Mouse (Mus musculus) layer of hippocampus, postnatal 10 days (tissue): ENCODE data around the gene Siva1. TPM values are rescaled to one million over a fixed set of nuclear protein-coding genes. Genes with fewer than 3 reads are reported as not detected.

Experiments used
- DNase-seq, 2 experiments: peaks; one replicate each; pipeline ENCODE4 v3.0.0; 2021; ENCODE audit warnings: low spot score in 2 of 2
- total RNA-seq, 2 experiments: library from RNA; stranded (reverse); gene quantifications; 2 replicates each; pipeline ENCODE4 v1.2.3; 2021

The Siva1 gene
- total RNA-seq, 2 experiments from 2014 or later, result 17.0 to 19.5 TPM

DNA sequence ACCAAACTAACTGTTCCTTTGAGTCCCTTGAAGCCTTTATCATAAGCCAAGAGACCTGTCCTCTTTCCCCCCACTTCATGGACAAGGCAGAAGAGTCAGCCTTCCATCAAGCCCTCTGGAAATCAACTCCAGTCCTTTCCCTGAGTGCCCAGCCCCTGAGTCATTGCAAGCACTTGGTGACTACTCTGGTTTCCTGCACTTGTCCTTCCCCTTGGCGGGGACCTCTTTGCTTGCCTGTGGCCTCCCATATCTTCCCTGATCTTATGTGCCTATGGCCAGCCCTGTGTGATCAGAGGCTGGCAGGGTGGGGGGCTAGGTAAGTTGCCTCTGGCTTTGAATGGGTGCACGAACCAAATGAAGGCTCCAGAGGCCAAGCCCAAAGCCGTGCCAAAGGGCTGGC lies 22.6 kb upstream of the Siva1 start:
- no peak for DNase-seq

DNA sequence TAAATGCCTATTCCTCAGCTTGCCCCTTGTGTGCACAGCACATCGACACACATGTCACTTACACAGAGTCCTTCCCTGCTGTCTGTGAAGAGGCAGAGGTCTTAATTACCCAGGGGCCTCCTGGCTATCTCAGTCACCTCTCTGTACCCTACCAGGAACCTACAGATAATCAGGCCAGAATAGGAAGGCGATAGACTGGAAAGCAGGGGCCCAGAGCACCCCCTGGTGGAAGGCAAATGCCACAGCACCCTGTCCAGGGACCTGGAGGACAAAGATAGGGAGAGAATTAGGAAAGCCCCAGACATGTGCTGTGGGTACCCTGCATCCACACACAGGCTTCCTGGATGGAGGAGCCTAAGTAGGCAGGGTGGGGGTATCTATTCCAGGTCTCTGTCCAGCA lies 20.7 kb upstream of the Siva1 start:
- DNase-seq, result peak; percentile 77 to 81

DNA sequence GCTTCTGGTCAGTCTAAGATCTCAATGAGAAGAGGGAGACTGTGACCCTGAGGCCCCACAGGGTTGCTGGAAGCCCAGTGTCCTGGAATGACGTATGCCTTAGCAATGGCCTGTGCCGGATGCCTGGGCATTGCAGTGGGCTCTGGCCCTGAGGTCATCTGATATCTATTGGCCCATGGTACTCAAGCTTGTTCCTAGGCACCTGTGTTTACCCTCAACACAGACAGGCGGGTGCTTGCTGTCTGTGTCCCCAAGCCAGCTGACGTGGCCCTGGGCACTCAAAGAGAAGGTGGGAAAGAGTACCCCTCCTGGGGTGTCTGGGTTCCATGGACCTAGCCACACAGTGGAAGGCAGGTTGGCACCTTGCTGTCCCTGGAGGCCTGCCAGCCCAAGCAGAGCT lies 18.8 kb upstream of the Siva1 start:
- DNase-seq, result no peak

DNA sequence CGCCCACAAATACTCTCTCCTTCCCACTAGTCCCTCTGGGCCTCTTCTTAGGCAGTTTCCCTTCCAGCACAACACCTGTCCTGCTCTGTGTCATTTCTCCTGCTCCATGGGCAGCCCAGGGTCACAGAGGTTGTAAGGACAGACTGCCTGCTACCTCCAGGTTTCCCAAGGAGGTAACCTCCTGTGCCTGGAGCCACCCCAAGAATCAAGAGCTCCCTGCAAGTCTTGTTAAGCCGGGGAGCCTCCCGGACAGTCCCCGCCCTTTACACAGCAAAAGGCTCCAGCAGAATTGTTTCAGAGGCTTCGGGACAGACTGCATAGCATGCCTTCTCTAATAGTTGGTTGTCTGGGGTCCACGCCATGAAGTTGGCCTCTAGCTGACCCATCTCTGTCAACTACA lies 18.0 kb upstream of the Siva1 start:
- no peak for DNase-seq

DNA sequence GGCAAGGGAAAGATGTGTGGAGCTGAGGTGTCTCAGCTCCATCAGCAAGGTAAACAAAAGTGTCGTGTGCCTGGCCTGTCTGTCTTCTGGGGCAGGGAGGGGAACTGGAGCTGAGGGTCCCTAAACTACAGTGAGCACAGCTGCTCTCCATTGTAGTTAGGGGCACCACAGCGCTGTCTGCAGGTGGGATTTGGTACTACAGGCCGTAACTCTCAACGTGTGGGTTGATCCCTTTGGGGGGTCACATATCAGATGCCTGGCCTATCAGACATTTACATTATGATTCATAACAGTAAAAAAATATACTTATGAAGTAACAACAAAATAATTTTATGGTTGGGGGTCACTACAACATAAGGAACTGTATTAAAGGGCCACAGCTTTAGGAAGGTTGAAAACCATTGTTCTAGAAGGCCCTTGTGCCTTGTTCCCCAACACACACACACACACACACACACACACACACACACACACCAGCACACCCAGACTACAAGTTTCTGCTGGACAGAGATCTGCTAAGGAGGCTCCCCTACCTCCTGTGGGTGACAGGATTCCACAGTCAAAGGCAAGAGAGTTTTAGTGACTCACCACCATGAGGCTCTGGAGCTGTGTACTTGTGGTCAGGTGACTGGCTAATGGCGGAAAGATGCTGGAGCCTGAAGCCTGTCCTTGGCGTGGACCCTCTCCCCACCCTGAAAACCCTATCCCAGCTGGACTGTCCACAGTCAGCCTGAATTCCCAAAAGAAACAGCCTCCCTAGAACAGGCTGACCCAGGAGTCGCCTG lies 17.2 kb upstream of the Siva1 start:
- no peak for DNase-seq

DNA sequence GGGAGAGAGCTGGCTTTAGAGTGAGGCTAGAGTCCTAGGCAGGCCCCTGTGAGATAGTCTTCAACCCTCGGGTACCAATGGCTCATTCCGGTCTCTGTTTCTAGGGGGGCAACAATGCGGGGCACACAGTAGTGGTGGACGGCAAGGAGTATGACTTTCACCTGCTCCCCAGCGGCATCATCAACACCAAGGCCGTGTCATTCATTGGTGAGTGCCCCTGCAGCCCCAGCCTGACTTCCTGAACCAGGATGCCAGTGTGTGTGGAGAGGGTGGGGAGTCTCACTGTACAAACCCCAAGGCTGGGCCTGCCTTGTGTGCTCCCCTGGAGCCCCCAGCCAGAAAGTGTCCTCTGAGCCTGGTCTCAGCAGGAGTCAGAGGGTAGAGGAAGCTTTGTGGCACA lies 16.3 kb upstream of the Siva1 start:
- DNase-seq, result no peak

DNA sequence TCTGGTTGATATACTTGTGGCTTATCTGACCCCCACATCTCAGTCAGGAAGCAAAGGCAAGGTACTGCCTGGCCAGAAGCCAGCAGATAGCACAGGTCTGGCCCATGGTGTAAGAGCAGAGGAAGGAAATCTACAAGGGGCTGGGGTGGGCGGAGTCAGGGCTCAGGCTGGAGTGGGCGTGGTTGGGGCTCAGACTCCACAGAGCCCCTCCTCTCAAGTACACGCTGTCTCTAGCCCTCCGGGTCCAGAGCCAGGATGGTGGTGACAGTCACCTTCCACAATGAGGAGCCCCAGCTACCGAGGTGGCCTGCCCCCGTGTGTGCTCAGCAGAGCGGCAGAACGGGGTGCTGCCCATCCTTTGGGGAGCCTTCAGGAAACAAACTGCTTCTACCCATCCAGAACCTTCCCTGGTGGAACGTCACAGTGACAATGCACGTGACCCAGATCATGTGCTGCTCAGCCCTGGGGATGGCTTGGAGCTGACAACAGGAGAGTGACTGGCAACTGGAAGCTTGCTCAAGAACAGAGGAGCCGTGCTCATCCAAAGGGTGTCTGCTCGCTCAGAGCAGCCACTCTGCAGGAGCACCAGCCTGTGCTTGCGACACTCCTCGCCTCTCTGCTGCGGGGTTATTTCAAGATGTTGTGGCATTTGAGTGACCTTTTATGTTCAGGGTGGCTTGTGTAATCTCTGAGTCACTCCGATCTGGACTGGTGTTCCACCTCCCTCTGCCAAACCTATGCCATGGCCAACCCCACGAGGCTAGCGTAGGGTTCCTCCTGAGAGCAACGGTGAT lies 15.4 kb upstream of the Siva1 start:
- no peak for DNase-seq

DNA sequence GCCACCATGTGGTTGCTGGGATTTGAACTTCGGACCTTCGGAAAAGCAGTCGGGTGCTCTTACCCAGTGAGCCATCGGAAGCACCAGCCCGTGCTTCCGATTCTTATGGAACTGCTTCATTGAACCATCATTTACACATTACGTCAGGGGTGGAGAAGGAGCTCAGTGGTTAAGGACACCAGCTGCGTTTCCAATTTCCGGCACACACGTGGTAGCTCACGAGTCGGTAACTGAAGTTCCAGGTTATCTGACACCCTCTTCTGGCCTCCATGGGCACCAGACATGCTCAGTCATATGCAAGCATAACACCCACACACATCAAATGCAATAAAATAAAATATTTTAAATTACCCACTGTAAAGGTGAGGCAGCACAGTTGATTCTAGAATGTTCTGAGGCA lies 14.4 kb upstream of the Siva1 start:
- no peak for DNase-seq

DNA sequence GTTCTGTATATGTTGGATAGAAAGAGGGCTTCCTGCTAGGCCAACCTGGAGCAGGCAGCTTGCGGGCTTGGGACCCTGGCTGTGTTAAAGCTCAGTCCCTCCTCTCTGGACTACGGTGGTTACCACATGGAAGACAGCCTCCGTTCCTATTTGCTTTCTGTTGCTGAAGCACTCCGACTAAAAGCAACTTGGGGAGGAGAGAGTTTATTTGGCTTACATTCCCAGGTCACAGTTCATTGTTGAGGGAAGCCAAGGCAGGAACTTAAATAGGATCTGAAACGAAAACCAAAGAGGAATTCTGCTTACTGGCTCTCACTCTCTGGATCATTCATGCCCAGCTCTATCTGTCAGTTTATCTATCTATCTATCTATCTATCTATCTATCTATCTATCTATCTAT lies 13.7 kb upstream of the Siva1 start:
- no peak for DNase-seq

DNA sequence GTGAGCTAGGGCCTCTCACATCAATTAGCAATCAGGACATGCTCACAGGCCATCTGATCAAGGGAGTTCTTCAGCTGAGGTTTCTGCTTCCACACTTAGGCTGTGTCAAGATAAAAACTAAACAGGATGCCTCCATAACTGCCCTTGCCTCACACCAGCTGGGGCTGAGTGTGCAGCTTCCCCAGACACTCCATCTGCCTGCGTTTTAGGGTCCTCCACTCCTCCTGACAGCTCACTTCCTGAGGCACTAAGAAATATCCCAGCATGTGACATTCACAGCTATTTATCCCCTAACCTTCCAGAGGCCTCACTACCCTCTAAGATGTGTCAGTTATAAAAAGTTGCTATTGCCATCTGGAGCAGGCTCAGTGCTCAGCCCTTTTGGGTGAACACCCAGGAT lies 13.0 kb upstream of the Siva1 start:
- DNase-seq, result no peak

DNA sequence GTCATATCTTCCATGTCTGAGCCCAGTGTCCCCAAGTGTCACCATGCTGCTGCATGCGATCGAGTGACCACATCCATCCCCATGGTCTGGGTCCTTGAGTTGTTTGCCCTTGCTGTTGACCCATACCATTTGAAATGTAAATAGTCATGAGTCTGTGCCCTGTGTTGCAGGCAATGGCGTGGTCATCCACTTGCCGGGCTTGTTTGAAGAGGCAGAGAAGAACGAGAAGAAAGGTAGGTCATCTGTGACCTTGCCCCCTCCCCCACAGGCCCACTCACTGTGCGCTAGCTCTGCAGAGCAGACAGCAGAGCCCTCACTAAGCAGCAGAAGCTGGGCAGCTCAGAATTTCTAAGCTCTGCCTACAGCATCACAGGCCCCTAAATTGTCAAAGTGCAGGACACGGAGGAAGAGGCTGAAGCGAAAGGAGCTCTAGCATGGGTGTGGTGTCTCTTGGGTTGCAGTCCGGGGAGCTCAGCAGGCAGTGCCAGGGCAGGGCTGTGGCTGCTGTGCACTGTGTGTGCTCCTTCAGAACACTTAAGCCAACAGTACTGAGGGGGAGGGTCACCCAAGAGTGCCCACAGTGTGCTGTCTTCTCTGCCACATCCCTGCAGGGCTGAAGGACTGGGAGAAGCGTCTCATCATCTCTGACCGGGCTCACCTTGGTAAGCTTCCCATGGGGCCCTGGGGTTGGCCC lies 12.2 kb upstream of the Siva1 start:
- no peak for DNase-seq

DNA sequence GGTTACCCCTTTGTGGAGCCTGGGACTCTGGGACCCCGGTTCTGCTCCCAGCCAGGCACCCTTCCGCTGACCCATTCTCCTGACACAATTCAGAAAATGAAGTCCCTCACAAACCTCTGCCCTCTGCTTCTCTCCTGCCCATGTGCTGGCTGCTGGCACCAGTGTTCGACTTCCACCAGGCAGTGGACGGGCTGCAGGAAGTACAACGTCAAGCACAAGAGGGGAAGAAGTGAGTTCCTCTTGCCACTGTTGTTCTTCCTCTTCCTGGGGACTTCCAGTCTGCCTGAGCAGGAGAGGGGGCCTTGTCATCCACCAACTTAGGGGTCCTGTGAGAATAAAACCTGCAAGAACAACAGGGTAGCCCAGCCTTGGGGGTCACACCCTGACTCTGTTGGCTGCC lies 11.6 kb upstream of the Siva1 start:
- DNase-seq, result no peak

DNA sequence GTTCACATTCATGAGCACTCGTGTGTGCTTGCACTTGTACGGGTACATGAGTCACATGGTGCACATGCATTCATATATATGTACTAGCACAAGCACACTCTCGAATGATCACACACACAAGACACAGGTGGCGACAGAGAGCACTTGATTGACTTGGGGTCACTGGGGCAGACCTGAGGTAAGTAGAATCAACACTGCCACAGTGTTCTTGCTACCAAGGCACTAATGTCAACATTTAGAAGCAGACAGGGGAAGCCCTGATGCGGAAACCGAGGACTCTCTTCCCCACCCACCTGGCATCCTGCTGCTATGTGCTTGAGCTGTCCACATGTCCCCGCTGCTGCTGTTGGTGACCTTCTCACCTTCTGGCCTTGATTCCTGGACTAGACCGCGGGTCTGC lies 10.8 kb upstream of the Siva1 start:
- no peak for DNase-seq

DNA sequence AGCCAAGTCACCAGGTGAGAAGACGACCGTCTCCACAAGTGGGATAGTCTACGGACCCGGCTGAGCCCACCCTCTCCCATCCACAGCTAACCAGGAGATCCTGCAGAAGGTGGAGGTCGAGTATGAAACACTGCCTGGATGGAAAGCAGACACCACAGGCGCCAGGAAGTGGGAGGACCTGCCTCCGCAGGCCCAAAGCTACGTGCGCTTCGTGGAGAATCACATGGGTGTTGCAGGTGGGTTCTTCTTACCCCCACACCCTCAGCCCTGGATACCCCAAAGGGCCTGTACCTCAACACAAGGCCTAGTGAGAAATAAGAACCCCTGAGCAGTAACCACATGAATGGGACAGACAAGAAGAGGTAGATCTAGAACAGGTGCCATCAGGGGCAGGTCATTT lies 5.0 kb upstream of the Siva1 start:
- no peak for DNase-seq

DNA sequence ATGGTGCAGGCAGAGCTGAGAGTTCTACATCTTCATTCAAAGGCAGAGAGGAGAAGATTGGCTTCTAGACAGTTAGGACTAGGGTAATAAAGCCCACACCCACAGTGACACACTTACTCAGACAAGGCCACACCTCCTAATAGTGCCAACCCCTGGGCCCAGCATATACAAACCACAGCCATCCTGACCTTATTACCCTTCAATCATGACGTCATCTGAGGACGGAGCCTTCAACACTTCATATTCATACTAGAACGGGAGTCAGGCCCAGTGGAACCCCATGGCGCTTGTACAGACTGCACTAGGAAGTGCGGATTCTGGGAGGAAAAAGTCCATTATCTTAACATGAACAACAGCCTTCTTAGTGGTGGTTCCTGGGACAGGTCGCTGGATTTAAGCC lies 1.4 kb upstream of the Siva1 start:
- DNase-seq, result no peak

DNA sequence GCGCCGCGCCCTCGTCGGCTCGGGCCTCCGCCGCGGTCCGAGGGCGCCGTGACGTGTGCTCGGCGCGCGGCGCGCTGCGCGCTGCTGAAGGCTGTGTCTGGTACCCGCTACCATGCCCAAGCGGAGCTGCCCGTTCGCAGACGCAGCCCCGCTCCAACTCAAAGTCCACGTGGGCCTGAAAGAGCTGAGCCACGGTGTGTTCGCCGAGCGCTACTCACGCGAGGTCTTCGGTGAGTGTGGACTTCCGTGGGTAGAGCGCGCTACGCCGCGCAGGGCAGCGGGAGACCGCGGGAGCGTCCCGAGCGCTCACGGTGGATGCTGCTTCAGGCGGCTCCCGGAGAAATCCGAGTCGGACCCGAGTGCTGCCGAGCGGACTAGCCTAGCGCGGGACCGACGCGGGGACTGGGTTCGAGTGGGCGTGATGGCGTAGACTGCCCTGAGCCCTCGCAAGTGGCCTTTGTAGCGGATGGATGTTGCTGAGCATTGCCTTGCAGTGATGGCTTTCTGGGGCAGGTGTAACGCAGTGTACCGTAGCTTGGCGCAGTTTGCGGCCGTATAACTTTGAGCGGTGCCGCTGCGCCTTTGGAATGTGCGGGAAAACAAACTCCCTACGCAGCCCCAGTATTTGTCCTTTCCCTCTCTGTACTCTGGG lies 502 bp downstream of the Siva1 start:
- peak; percentile 62 to 72 for DNase-seq

DNA sequence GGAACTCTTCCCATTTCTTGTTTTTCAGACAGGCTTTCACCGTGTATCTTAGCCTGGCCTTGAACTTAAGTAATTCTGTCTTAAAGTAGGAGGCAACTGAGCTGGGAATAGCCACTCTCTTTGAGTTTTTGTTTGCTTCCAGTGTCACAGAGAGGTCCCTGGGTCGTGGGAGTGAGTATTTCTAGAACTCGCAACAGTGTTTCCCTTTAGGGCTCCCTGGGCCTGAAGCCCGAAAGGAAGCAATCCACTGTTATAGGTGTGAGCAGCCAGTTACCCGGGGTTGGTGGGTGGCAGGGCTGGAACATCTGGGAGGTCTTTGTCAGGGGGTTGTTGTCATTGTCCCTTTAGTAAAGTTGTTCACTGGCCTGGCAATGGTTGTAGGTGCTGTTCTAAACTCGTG lies 1.7 kb downstream of the Siva1 start:
- no peak for DNase-seq

DNA sequence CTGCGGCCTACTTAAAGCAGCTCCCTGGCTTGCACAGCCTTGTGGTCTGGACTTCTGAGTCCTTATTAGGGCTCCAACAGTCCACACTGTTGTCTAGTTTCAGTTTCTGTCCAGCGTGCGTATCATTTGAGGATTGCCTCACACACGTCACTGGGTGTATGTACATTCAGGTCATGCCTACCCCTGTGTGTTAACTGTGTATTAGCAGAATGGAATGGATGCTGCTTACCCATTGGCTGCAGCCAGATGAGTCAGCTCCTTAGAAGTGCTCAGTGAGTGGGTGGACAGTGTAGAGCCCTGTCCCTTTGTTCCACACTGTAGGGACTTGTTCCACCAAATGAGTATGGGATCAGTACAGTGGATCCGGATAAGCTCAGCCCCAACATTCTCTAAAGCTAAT lies 3.6 kb downstream of the Siva1 start:
- no peak for DNase-seq

DNA sequence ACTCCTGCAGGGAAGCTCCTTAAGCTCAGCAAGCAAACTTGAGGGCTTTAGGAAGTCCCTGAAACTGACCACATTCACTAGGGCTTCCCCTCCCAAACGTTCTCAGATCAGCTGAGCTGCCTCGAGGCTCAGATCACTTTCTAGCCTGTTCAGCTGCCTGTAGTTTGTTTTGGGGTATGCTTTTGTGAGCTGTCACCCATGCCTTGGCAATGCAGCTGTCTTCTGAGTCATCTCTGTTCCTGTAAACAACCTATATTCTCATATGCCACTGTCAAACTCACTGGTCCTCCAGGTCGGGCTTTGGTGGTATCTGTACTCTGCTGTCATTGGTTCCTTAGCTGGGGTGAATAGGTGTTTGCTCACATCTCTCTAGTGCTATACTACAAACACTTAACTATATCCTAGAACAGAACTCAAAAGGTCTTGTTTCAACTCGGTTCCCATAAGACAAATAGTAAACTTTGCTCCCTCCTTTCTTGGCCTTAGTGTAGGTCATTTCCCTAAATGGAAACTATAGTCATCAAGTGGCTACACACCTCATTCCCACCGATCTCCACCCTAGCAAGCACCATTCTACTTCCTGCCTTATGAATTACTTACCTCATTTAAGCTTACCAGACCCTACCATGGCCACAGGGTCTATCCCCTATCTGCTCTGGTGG lies 7.4 kb downstream of the Siva1 start:
- no peak for DNase-seq

DNA sequence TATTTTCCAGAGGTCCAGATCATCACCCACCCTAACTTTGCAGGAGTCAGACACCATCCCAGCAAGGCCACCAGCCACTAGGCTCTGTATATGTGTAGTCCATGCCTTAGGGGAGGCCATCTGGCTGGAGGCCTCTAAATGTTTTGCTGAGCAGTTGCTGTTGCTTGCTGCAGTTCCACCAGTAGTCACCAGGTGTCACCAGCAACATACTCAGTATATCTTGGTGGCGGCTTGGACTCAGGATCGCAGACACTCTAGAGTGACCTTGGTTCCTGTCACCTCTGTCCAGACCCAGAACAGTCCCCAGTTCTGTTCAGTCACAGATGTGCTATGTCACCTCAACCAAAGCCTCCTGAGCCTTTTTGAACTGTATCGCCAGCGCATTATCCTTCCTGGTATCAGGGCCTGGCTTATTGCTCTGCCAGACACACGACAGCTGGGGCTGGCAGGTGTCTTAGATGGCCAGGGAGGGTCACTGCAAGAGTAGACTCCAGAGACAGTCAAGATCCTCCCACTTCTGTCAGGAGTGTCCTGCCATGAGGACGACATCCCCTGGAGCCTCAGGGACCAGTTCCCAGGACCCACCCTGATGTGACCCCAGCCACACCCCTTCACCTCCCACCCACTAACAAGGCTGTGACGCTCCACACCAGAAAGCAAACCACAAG lies 8.8 kb downstream of the Siva1 start:
- peak; percentile 90 to 92 for DNase-seq

DNA sequence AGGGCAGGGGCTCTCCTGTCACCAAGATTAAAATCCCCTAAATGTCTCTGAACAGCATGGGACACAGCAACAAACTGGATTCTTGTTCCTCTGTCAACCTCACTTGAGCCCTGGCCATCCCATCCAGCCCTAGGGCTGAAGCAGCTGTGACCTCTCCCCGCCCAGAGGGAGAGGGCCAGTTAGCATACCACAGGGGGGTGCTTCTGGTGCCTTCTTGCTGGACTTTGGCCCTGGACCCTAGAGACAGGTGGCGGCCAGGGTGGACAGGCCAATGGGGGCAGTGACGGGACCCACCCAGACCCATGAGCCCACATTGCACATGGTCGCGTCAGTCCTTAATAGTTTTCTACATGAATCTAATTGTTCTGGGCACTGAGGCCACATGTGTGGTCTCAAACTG lies 9.6 kb downstream of the Siva1 start:
- DNase-seq, result no peak
